Mouse (Mus musculus) layer of hippocampus, postnatal 36 days (tissue): ENCODE measurements around the gene B4galt5. TPM values are rescaled to one million over a fixed set of nuclear protein-coding genes. Genes with fewer than 3 reads are reported as not detected.

Experiments used
- DNase-seq, 2 experiments: peaks; one replicate each; pipeline ENCODE4 v3.0.0; 2022
- total RNA-seq, 2 experiments: library from RNA; stranded (reverse); gene quantifications; 2 replicates each; pipeline ENCODE4 v1.2.3; 2021

B4galt5 gene
- total RNA-seq, 2 experiments from 2014 or later: 44.2 to 49.7 TPM

DNA sequence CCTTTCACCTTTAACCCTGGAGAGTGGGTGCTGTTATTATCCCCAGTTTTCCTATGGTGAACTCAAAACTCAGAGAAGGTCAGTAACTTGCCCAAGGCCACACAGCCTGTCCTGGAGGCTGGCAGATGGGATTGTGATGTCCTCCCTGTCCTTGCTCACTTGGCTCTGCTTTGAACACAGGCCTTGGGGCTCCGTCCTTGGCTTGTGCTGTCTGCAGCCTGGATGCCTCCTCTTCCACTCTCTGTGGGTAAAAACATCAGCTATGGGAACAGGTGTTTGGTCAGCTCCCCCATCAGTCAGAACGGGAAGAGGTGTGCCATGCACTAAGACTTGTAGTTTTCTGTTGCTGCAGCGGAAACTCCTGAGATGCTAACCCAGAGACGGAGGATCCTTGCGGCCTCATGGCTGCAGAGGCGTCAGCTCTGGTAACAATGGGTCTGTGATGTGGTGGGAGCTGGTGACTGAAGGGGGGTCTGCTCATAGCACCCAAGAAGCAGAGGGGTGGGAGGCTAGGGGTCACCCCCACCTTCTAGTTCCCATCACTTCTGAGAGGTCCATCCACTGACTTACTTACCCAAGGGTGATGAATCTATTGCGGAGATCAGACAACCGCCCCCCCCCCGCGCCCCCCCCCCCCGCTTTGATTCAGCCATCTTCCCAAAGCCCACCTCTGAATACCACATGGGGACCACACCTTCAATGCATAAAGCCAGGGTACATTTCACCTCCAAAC, 98.8 kb downstream of the B4galt5 start:
- no peak for DNase-seq

DNA sequence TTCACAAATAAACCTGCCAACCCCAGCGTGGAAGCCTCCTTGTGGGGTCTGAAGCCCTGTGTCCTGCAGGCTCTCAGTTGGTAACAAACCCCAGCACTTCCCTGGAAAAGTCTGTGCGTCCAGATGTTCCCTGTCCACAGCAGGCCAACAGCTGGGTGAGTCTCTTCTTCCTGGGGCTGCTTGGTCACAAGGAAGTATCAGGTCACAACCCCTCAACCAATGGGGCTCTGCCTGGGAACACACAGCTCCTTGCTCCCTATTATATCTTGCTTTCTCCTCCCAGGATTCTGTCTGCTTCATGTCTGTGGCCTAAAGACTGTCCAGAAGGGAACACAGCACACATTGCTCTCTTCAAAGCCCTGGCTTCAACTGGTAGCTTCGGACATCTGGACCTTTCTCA, 99.4 kb downstream of the B4galt5 start:
- no peak for DNase-seq

Other genes with a start within 250 kb of the B4galt5 start
- 100 to 1,000 TPM in 1 of 2 experiments, 10 to 100 TPM in 1; 94.3 to 107 TPM for gene Kcnb1, start 159.0 kb downstream of the B4galt5 start, total RNA-seq
- 1 to 10 TPM in 1 of 2 experiments, under 1 TPM in 1; 0.52 to 1.1 TPM for gene Ptgis, start 108.6 kb downstream of the B4galt5 start, total RNA-seq
- 10 to 100 TPM; 28.3 to 34.1 TPM for gene Slc9a8, start 72.5 kb upstream of the B4galt5 start, total RNA-seq
- gene Rnf114, start 143.5 kb upstream of the B4galt5 start, total RNA-seq: 10 to 100 TPM; 48.4 to 51.1 TPM
- 10 to 100 TPM; 77.8 to 83.1 TPM for gene Spata2, start 143.7 kb upstream of the B4galt5 start, total RNA-seq
- gene Snai1, start 189.0 kb upstream of the B4galt5 start, total RNA-seq: under 1 TPM; 0.50 to 0.94 TPM